Mouse (Mus musculus): ENCODE data around the gene Slc41a2. TPM values are rescaled to one million over a fixed set of nuclear protein-coding genes. Genes with fewer than 3 reads are reported as not detected.

The Slc41a2 gene
- polyA plus RNA-seq, 1 experiment from 2014 or later: 4.9 TPM

GRCm38 (mm10) chr10:83189071-83189470 lies 148.6 kb downstream of the Slc41a2 start:
- DNase-seq (ENCODE audit: low spot score): no peak
- H3K27ac ChIP-seq (replicated peaks; ENCODE audit: low read depth, low read length): no peak overlapping the region
- peaks cover 17% of the 10 kb centered on the region for H3K4me1 ChIP-seq (ENCODE audit: control insufficient read depth, insufficient read depth, low read length)
- H3K9me3 ChIP-seq (ENCODE audit: control insufficient read depth, low read length): no peaks in the 10 kb centered on the region
- H3K4me3 ChIP-seq (ENCODE audit: low read depth, low read length): no peak overlapping the region
- H3K36me3 ChIP-seq (ENCODE audit: control insufficient read depth, insufficient read depth, low read length): 0 out of 2 replicates have a peak, but pooled peaks cover 8% of the 10 kb centered on the region
- no peak overlapping the region for H3K9ac ChIP-seq (ENCODE audit: low read depth, low read length)
- 95% methylated on average over 5 of the region's 5 CpGs for WGBS
- no peaks in the 10 kb centered on the region for H3K27me3 ChIP-seq (replicated peaks; ENCODE audit: control insufficient read depth, insufficient read depth, low read length)
- ATAC-seq (ENCODE audit: low read depth): no peak
- no peak overlapping the region for H3K4me2 ChIP-seq (ENCODE audit: low read depth, low read length)

GRCm38 (mm10) chr10:83186984-83187383 lies 150.7 kb downstream of the Slc41a2 start:
- H3K36me3 ChIP-seq (ENCODE audit: control insufficient read depth, insufficient read depth, low read length): 0 out of 2 replicates have a peak, but pooled peaks cover 8% of the 10 kb centered on the region
- H3K4me2 ChIP-seq (ENCODE audit: low read depth, low read length): no peak overlapping the region
- no peak overlapping the region for H3K9ac ChIP-seq (ENCODE audit: low read depth, low read length)
- 46% methylated on average over 5 of the region's 5 CpGs for WGBS
- peak; percentile 41 for DNase-seq (ENCODE audit: low spot score)
- H3K27me3 ChIP-seq (replicated peaks; ENCODE audit: control insufficient read depth, insufficient read depth, low read length): no peaks in the 10 kb centered on the region
- H3K27ac ChIP-seq (replicated peaks; ENCODE audit: low read depth, low read length): no peak overlapping the region
- no peak overlapping the region for H3K4me3 ChIP-seq (ENCODE audit: low read depth, low read length)
- H3K9me3 ChIP-seq (ENCODE audit: control insufficient read depth, low read length): no peaks in the 10 kb centered on the region
- peaks cover 25% of the 10 kb centered on the region for H3K4me1 ChIP-seq (ENCODE audit: control insufficient read depth, insufficient read depth, low read length)
- ATAC-seq (ENCODE audit: low read depth): no peak

GRCm38 (mm10) chr10:83186167-83186566 lies 151.5 kb downstream of the Slc41a2 start:
- Histone ChIP-seq H3K4me3 (ENCODE audit: low read depth, low read length) (no peak overlapping the region), H3K4me2 (ENCODE audit: low read depth, low read length) (no peak overlapping the region), H3K27ac (replicated peaks; ENCODE audit: low read depth, low read length) (no peak overlapping the region), H3K9me3 (ENCODE audit: control insufficient read depth, low read length) (no peaks in the 10 kb centered on the region), H3K36me3 (ENCODE audit: control insufficient read depth, insufficient read depth, low read length) (0 out of 2 replicates have a peak, but pooled peaks cover 3% of the 10 kb centered on the region), H3K9ac (ENCODE audit: low read depth, low read length) (no peak overlapping the region), H3K4me1 (ENCODE audit: control insufficient read depth, insufficient read depth, low read length) (peaks cover 25% of the 10 kb centered on the region), H3K27me3 (replicated peaks; ENCODE audit: control insufficient read depth, insufficient read depth, low read length) (no peaks in the 10 kb centered on the region)
- DNase-seq (ENCODE audit: low spot score) (no peak), ATAC-seq (ENCODE audit: low read depth) (no peak)
- 73% methylated on average over 8 of the region's 8 CpGs for WGBS

GRCm38 (mm10) chr10:83185121-83185520 lies 152.6 kb downstream of the Slc41a2 start:
- Histone ChIP-seq H3K27ac (replicated peaks; ENCODE audit: low read depth, low read length) (no peak overlapping the region), H3K36me3 (ENCODE audit: control insufficient read depth, insufficient read depth, low read length) (no peaks in the 10 kb centered on the region), H3K27me3 (replicated peaks; ENCODE audit: control insufficient read depth, insufficient read depth, low read length) (no peaks in the 10 kb centered on the region), H3K9me3 (ENCODE audit: control insufficient read depth, low read length) (no peaks in the 10 kb centered on the region), H3K4me3 (ENCODE audit: low read depth, low read length) (no peak overlapping the region), H3K4me1 (ENCODE audit: control insufficient read depth, insufficient read depth, low read length) (peaks cover 25% of the 10 kb centered on the region), H3K9ac (ENCODE audit: low read depth, low read length) (no peak overlapping the region), H3K4me2 (ENCODE audit: low read depth, low read length) (no peak overlapping the region)
- no peak for ATAC-seq (ENCODE audit: low read depth)
- DNase-seq (ENCODE audit: low spot score): no peak
- 89% methylated on average over 6 of the region's 6 CpGs for WGBS

GRCm38 (mm10) chr10:83184480-83185069 lies 153.1 kb downstream of the Slc41a2 start:
- H3K4me2 ChIP-seq (ENCODE audit: low read depth, low read length): no peak overlapping the region
- H3K4me1 ChIP-seq (ENCODE audit: control insufficient read depth, insufficient read depth, low read length): peaks cover 25% of the 10 kb centered on the region
- no peaks in the 10 kb centered on the region for H3K36me3 ChIP-seq (ENCODE audit: control insufficient read depth, insufficient read depth, low read length)
- H3K9ac ChIP-seq (ENCODE audit: low read depth, low read length): no peak overlapping the region
- H3K27ac ChIP-seq (replicated peaks; ENCODE audit: low read depth, low read length): no peak overlapping the region; the same call in 1 of the 2 replicates
- DNase-seq (ENCODE audit: low spot score) (peak; percentile 37), ATAC-seq (ENCODE audit: low read depth) (no peak)
- no peaks in the 10 kb centered on the region for H3K9me3 ChIP-seq (ENCODE audit: control insufficient read depth, low read length)
- WGBS: 40% methylated on average over 7 of the region's 7 CpGs
- no peak overlapping the region for H3K4me3 ChIP-seq (ENCODE audit: low read depth, low read length)
- H3K27me3 ChIP-seq (replicated peaks; ENCODE audit: control insufficient read depth, insufficient read depth, low read length): no peaks in the 10 kb centered on the region

GRCm38 (mm10) chr10:83183634-83184479 lies 153.8 kb downstream of the Slc41a2 start:
- no peak for DNase-seq (ENCODE audit: low spot score)
- Histone ChIP-seq H3K4me1 (ENCODE audit: control insufficient read depth, insufficient read depth, low read length) (peaks cover 25% of the 10 kb centered on the region), H3K4me2 (ENCODE audit: low read depth, low read length) (no peak overlapping the region), H3K27me3 (replicated peaks; ENCODE audit: control insufficient read depth, insufficient read depth, low read length) (no peaks in the 10 kb centered on the region), H3K9me3 (ENCODE audit: control insufficient read depth, low read length) (no peaks in the 10 kb centered on the region), H3K27ac (replicated peaks; ENCODE audit: low read depth, low read length) (no peak overlapping the region; the same call in 1 of the 2 replicates), H3K36me3 (ENCODE audit: control insufficient read depth, insufficient read depth, low read length) (no peaks in the 10 kb centered on the region), H3K4me3 (ENCODE audit: low read depth, low read length) (no peak overlapping the region), H3K9ac (ENCODE audit: low read depth, low read length) (no peak overlapping the region)
- no peak for ATAC-seq (ENCODE audit: low read depth)
- 36% methylated on average over 12 of the region's 12 CpGs for WGBS

- H3K27ac ChIP-seq (replicated peaks; ENCODE audit: low read depth, low read length): no peak overlapping the region
- no peak overlapping the region for H3K4me3 ChIP-seq (ENCODE audit: low read depth, low read length)
- DNase-seq (ENCODE audit: low spot score): peak; percentile 65
- no peaks in the 10 kb centered on the region for H3K9me3 ChIP-seq (ENCODE audit: control insufficient read depth, low read length)
- H3K9ac ChIP-seq (ENCODE audit: low read depth, low read length): no peak overlapping the region
- ATAC-seq (ENCODE audit: low read depth): no peak
- no peaks in the 10 kb centered on the region for H3K27me3 ChIP-seq (replicated peaks; ENCODE audit: control insufficient read depth, insufficient read depth, low read length)
- H3K36me3 ChIP-seq (ENCODE audit: control insufficient read depth, insufficient read depth, low read length): no peaks in the 10 kb centered on the region
- WGBS: 26% methylated on average over 8 of the region's 8 CpGs
- H3K4me1 ChIP-seq (ENCODE audit: control insufficient read depth, insufficient read depth, low read length): peaks cover 25% of the 10 kb centered on the region
- no peak overlapping the region for H3K4me2 ChIP-seq (ENCODE audit: low read depth, low read length)
These were observed 155.1 kb downstream of the Slc41a2 start for GRCm38 (mm10) chr10:83182573-83182960.

GRCm38 (mm10) chr10:83181831-83182572 lies 155.7 kb downstream of the Slc41a2 start:
- WGBS: 61% methylated on average over 15 of the region's 15 CpGs

More at GRCm38 (mm10) chr10:83181831-83182572, 155.7 kb downstream of the Slc41a2 start:
- DNase-seq (ENCODE audit: low spot score) (no peak), ATAC-seq (ENCODE audit: low read depth) (0 out of 2 replicates have a peak, but pooled peaks have one; percentile 12)
- H3K4me1 ChIP-seq (ENCODE audit: control insufficient read depth, insufficient read depth, low read length): peaks cover 22% of the 10 kb centered on the region
- H3K4me3 ChIP-seq (ENCODE audit: low read depth, low read length): no peak overlapping the region
- no peaks in the 10 kb centered on the region for H3K9me3 ChIP-seq (ENCODE audit: control insufficient read depth, low read length)
- no peak overlapping the region for H3K27ac ChIP-seq (replicated peaks; ENCODE audit: low read depth, low read length)
- no peak overlapping the region for H3K4me2 ChIP-seq (ENCODE audit: low read depth, low read length)
- H3K9ac ChIP-seq (ENCODE audit: low read depth, low read length): no peak overlapping the region
- H3K27me3 ChIP-seq (replicated peaks; ENCODE audit: control insufficient read depth, insufficient read depth, low read length): no peaks in the 10 kb centered on the region
- no peaks in the 10 kb centered on the region for H3K36me3 ChIP-seq (ENCODE audit: control insufficient read depth, insufficient read depth, low read length)
